Mouse (Mus musculus): ENCODE data around the gene Aldh3b3. TPM values are rescaled to one million over a fixed set of nuclear protein-coding genes. Genes with fewer than 3 reads are reported as not detected.

Gene Aldh3b3
- polyA plus RNA-seq, 1 experiment from 2014 or later = not detected

DNA sequence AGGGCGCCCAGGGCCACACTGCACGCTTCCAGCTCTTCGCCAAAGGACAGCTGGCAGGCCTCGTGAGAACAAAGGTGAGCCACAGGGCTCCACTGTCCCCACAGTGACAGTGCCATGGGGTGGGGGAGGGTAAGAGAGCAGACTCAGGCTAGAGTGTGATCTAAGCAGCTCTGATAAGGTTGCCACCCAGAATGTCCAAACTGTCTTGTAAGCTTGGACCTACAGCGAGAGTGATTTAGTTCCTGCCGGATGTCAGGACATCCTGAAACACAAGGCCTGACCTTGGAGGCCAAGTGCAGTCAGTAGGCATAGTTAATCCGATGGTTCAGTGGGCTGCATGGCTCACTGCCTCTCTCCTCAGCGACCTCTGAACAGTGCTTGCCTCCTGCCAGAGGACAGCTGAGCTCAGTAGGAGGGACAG, 26.8 kb downstream of the Aldh3b3 start:
- peak overlapping the region; percentile 13; the same call in 1 of the 2 replicates for H3K4me2 ChIP-seq
- no peak overlapping the region for H3K9ac ChIP-seq
- no peaks in the 10 kb centered on the region for H3K9me3 ChIP-seq (replicated peaks)
- H3K27ac ChIP-seq = peak overlapping the region; percentile 94
- H3K27me3 ChIP-seq = no peaks in the 10 kb centered on the region
- peaks cover 6% of the 10 kb centered on the region; the same call in 1 of the 2 replicates for H3K36me3 ChIP-seq
- 7% methylated on average over 8 of the region's 8 CpGs for WGBS
- ATAC-seq (replicated peaks; ENCODE audit: low FRiP score) = peak; percentile 80
- H3K4me3 ChIP-seq (replicated peaks) = no peak overlapping the region
- peaks cover 52% of the 10 kb centered on the region for H3K4me1 ChIP-seq

- Histone ChIP-seq H3K27me3 (no peaks in the 10 kb centered on the region), H3K9ac (peak within 1 kb of the TSS; percentile 27; the same call in 1 of the 2 replicates), H3K9me3 (replicated peaks) (no peaks in the 10 kb centered on the region), H3K4me2 (peak within 1 kb of the TSS; percentile 50), H3K4me1 (peaks cover 58% of the 10 kb centered on the region), H3K27ac (peak within 1 kb of the TSS; percentile 94), H3K4me3 (replicated peaks) (peak within 1 kb of the TSS; percentile 27), H3K36me3 (peaks cover 6% of the 10 kb centered on the region; the same call in 1 of the 2 replicates)
- 5% methylated on average over 8 of the region's 8 CpGs for WGBS
- ATAC-seq (replicated peaks; ENCODE audit: low FRiP score) = peak; percentile 70
Measured at GRCm38 (mm10) chr19:3986334-3986733, 27.9 kb downstream of the Aldh3b3 start, which contains the start of gene Acy3. TSS of gene Acy3 (plus strand) at chr19:3986570.

DNA sequence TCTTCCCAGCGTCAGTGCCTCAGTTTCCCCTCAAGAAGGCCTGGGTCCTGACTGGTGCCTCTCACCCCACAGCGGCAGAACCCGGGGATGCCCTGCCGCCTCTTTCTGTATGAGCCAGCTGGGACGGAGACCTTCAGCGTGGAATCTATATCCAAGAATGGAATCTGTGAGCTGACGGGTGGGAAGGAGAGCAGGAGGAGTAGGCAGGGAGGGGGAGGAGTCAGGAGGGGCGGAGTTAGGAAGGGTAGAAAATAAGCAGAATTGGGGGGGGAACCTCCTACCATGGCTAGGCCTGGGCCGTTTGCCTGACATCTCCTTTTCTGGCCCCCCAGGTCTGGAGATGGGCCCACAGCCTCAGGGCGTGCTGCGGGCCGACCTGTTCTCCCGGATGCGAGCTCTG, 29.6 kb downstream of the Aldh3b3 start:
- Histone ChIP-seq H3K9ac (no peak overlapping the region), H3K27ac (no peak overlapping the region), H3K4me3 (replicated peaks) (no peak overlapping the region), H3K4me2 (no peak overlapping the region), H3K36me3 (peaks cover 6% of the 10 kb centered on the region; the same call in 1 of the 2 replicates), H3K4me1 (peaks cover 57% of the 10 kb centered on the region), H3K9me3 (replicated peaks) (no peaks in the 10 kb centered on the region), H3K27me3 (no peaks in the 10 kb centered on the region)
- WGBS = 89% methylated on average over 14 of the region's 14 CpGs
- no peak for ATAC-seq (replicated peaks; ENCODE audit: low FRiP score)

- peaks cover 50% of the 10 kb centered on the region for H3K4me1 ChIP-seq
- no peak overlapping the region for H3K4me3 ChIP-seq (replicated peaks)
- H3K9ac ChIP-seq = no peak overlapping the region
- no peak overlapping the region for H3K4me2 ChIP-seq
- H3K36me3 ChIP-seq = peaks cover 6% of the 10 kb centered on the region; the same call in 1 of the 2 replicates
- WGBS = 91% methylated on average over 4 of the region's 4 CpGs
- no peak overlapping the region for H3K27ac ChIP-seq
- H3K27me3 ChIP-seq = no peaks in the 10 kb centered on the region
- ATAC-seq (replicated peaks; ENCODE audit: low FRiP score) = no peak
- H3K9me3 ChIP-seq (replicated peaks) = no peaks in the 10 kb centered on the region
Measured at GRCm38 (mm10) chr19:3988750-3989149, 30.3 kb downstream of the Aldh3b3 start.

- Histone ChIP-seq H3K27ac (peak overlapping the region; percentile 20; the same call in 1 of the 2 replicates), H3K27me3 (no peaks in the 10 kb centered on the region), H3K4me2 (no peak overlapping the region), H3K4me3 (replicated peaks) (no peak overlapping the region), H3K36me3 (peaks cover 6% of the 10 kb centered on the region; the same call in 1 of the 2 replicates), H3K9me3 (replicated peaks) (no peaks in the 10 kb centered on the region), H3K9ac (no peak overlapping the region), H3K4me1 (peaks cover 40% of the 10 kb centered on the region)
- ATAC-seq (replicated peaks; ENCODE audit: low FRiP score) = no peak
- WGBS = 26% methylated on average over 6 of the region's 6 CpGs
Measured at GRCm38 (mm10) chr19:3990804-3991203, 32.4 kb downstream of the Aldh3b3 start.

DNA sequence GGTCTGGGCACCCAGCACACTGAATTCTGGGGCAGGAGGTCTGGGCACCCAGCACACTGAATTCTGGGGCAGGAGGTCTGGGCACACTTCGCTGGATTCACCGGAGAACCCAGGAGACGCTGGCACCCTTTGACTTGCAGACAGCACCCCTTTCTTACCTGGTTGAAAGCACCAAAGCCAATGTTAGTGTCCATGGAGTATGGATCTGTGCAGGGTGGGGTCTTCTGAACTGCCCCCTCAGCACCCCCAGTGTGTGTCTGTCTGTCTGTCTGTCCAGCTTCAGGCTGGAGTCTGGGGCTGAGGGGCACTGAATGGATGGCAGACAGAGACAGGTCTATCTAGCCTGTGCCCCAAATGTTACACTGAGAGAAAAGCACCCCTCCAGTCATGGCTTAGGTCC, 33.1 kb downstream of the Aldh3b3 start:
- ATAC-seq (replicated peaks; ENCODE audit: low FRiP score) = no peak
- Histone ChIP-seq H3K9ac (no peak overlapping the region), H3K4me2 (no peak overlapping the region), H3K4me3 (replicated peaks) (no peak overlapping the region), H3K36me3 (peaks cover 6% of the 10 kb centered on the region; the same call in 1 of the 2 replicates), H3K4me1 (peaks cover 40% of the 10 kb centered on the region), H3K27me3 (no peaks in the 10 kb centered on the region), H3K9me3 (replicated peaks) (no peaks in the 10 kb centered on the region), H3K27ac (no peak overlapping the region)
- WGBS = 89% methylated on average over 3 of the region's 3 CpGs

- no peak for ATAC-seq (replicated peaks; ENCODE audit: low FRiP score)
- no peaks in the 10 kb centered on the region for H3K27me3 ChIP-seq
- peaks cover 6% of the 10 kb centered on the region; the same call in 1 of the 2 replicates for H3K36me3 ChIP-seq
- peaks cover 40% of the 10 kb centered on the region for H3K4me1 ChIP-seq
- no peak overlapping the region for H3K9ac ChIP-seq
- no peaks in the 10 kb centered on the region for H3K9me3 ChIP-seq (replicated peaks)
- WGBS = 84% methylated on average over 3 of the region's 3 CpGs
- H3K4me3 ChIP-seq (replicated peaks) = no peak overlapping the region
- H3K27ac ChIP-seq = no peak overlapping the region
- H3K4me2 ChIP-seq = no peak overlapping the region
Measured at GRCm38 (mm10) chr19:3991966-3992365, 33.5 kb downstream of the Aldh3b3 start.

DNA sequence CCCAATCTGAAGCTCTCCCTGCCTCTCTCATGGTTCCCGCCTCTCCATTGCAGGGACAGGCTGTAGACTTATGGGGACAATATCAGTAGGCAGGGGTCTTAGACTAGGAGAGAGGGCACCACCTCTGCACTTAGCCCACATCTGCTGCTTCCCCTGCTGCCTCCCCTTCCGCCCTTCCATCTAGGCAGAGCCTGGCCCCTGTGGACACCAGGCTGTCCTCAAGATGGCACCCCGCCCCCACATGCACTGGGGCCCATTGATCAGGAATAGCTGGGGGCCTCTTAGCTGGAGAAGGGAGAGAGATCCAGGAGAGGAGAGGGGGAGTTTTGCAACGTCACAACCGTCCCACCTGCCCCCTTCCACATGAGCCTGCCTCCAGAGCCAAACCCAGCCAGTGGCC, 34.0 kb downstream of the Aldh3b3 start, which contains the start of gene Tbx10:
Gene Tbx10, plus strand, starts transcription at position 337 of the 400 bp plus-strand sequence.
- H3K4me2 ChIP-seq = no peak within 1 kb of the TSS
- H3K9me3 ChIP-seq (replicated peaks) = no peaks in the 10 kb centered on the region
- no peak for ATAC-seq (replicated peaks; ENCODE audit: low FRiP score)
- no peak within 1 kb of the TSS for H3K9ac ChIP-seq
- H3K4me3 ChIP-seq (replicated peaks) = no peak within 1 kb of the TSS
- no peaks in the 10 kb centered on the region for H3K27me3 ChIP-seq
- H3K27ac ChIP-seq = no peak within 1 kb of the TSS
- 58% methylated on average over 5 of the region's 5 CpGs for WGBS
- peaks cover 6% of the 10 kb centered on the region; the same call in 1 of the 2 replicates for H3K36me3 ChIP-seq
- H3K4me1 ChIP-seq = peaks cover 40% of the 10 kb centered on the region

DNA sequence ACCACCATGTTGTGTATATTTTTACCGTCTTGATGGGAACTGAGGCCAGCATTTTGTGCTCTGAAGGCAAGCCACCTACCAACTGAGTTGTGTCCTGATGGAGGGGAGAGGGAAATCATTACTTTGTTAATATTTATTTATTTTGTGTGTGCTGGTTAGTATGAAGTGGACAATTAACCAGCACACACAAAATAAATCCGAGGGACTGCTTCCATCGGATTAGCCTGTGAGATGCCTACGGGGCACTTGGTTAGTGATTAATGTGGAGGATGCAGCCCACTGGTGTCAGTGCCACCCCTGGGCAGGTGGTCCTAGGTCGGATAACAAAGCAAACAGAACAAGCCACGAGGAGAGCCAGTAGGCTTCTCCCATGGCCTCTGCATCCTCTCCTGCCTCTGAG, 36.5 kb downstream of the Aldh3b3 start:
- peak overlapping the region; percentile 59; the same call in 1 of the 2 replicates for H3K27ac ChIP-seq
- H3K9me3 ChIP-seq (replicated peaks) = no peaks in the 10 kb centered on the region
- H3K4me1 ChIP-seq = peaks cover 56% of the 10 kb centered on the region
- H3K9ac ChIP-seq = no peak overlapping the region
- H3K36me3 ChIP-seq = no peaks in the 10 kb centered on the region
- H3K4me2 ChIP-seq = no peak overlapping the region
- H3K27me3 ChIP-seq = no peaks in the 10 kb centered on the region
- 37% methylated on average over 6 of the region's 6 CpGs for WGBS
- no peak overlapping the region for H3K4me3 ChIP-seq (replicated peaks)
- ATAC-seq (replicated peaks; ENCODE audit: low FRiP score) = no peak

DNA sequence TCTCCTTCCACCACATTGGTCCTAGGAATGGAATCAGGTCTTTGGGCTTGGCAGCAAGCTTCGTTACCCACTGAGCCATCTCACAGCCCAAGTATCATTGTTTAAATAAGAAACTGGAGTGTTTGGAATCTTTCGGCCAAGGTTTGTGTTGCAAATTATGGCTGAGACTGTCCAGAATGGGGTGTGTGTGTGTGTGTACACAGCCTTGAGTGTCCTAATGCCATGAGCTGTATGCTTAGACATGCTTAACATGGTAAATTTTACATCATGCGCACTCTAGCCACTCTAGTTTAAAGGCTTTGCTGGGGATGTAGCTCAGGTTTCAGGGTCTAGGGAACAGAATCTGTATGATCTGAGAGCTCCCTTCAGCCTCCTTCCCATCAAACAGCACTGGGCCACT, 37.1 kb downstream of the Aldh3b3 start:
- no peak for ATAC-seq (replicated peaks; ENCODE audit: low FRiP score)
- Histone ChIP-seq H3K27ac (peak overlapping the region; percentile 59), H3K36me3 (no peaks in the 10 kb centered on the region), H3K27me3 (no peaks in the 10 kb centered on the region), H3K9me3 (replicated peaks) (no peaks in the 10 kb centered on the region), H3K4me3 (replicated peaks) (no peak overlapping the region), H3K9ac (no peak overlapping the region), H3K4me1 (peaks cover 56% of the 10 kb centered on the region), H3K4me2 (no peak overlapping the region)
- 60% methylated on average over 3 of the region's 3 CpGs for WGBS

GRCm38 (mm10) chr19:3996106-3996505, 37.7 kb downstream of the Aldh3b3 start:
- Histone ChIP-seq H3K4me1 (peaks cover 54% of the 10 kb centered on the region), H3K9me3 (replicated peaks) (no peaks in the 10 kb centered on the region), H3K36me3 (no peaks in the 10 kb centered on the region), H3K27me3 (no peaks in the 10 kb centered on the region), H3K4me2 (no peak overlapping the region), H3K27ac (peak overlapping the region; percentile 59; the same call in 1 of the 2 replicates), H3K4me3 (replicated peaks) (no peak overlapping the region), H3K9ac (no peak overlapping the region)
- ATAC-seq (replicated peaks; ENCODE audit: low FRiP score) = no peak
- 45% methylated on average over 7 of the region's 7 CpGs for WGBS

GRCm38 (mm10) chr19:3996747-3997146, 38.3 kb downstream of the Aldh3b3 start:
- no peak for ATAC-seq (replicated peaks; ENCODE audit: low FRiP score)
- Histone ChIP-seq H3K36me3 (no peaks in the 10 kb centered on the region), H3K9me3 (replicated peaks) (no peaks in the 10 kb centered on the region), H3K27ac (0 out of 2 replicates have a peak overlapping the region, but pooled peaks have one; percentile 59), H3K9ac (no peak overlapping the region), H3K27me3 (no peaks in the 10 kb centered on the region), H3K4me3 (replicated peaks) (no peak overlapping the region), H3K4me1 (peaks cover 60% of the 10 kb centered on the region), H3K4me2 (no peak overlapping the region)
- 76% methylated on average over 8 of the region's 8 CpGs for WGBS

- Histone ChIP-seq H3K9me3 (replicated peaks) (no peaks in the 10 kb centered on the region), H3K27ac (no peak overlapping the region), H3K4me2 (no peak overlapping the region), H3K9ac (no peak overlapping the region), H3K4me3 (replicated peaks) (no peak overlapping the region), H3K4me1 (peaks cover 64% of the 10 kb centered on the region), H3K36me3 (no peaks in the 10 kb centered on the region), H3K27me3 (no peaks in the 10 kb centered on the region)
- 42% methylated on average over 8 of the region's 8 CpGs for WGBS
- no peak for ATAC-seq (replicated peaks; ENCODE audit: low FRiP score)
Measured at GRCm38 (mm10) chr19:3997231-3997630, 38.8 kb downstream of the Aldh3b3 start.

Measured in kidney, embryonic 15.5 days (tissue).